Mouse (Mus musculus) G1E (cell line): ENCODE results near the gene Ppp1r13l. TPM values are rescaled to one million over a fixed set of nuclear protein-coding genes. Genes with fewer than 3 reads are reported as not detected.

Source experiments
- ATAC-seq: 2 replicates; pipeline ENCODE4 v1.8.0; 2016; ENCODE audit warnings: mild to moderate bottlenecking; ENCODE audit not compliant: insufficient number of reproducible peaks, poor library complexity, low FRiP score, severe bottlenecking; ENCODE audit errors: extremely low read depth
- DNase-seq: peaks from one replicate; pipeline ENCODE4 v3.0.0; 2012; ENCODE audit warnings: low spot score
- H3K27me3 ChIP-seq: 2 replicates; pipeline ENCODE4 v1.6.1; 2012; ENCODE audit warnings: mild to moderate bottlenecking, low read length, inconsistent platforms; ENCODE audit not compliant: insufficient read depth
- H3K36me3 ChIP-seq: replicated peaks from 2 replicates; pipeline ENCODE3; 2012; ENCODE audit warnings: mild to moderate bottlenecking, inconsistent platforms
- H3K4me1 ChIP-seq: 2 replicates; pipeline ENCODE4 v1.6.1; 2012; ENCODE audit warnings: low read depth, low read length, inconsistent platforms, mixed read lengths; ENCODE audit not compliant: insufficient read depth
- H3K4me3 ChIP-seq: 2 replicates; pipeline ENCODE4 v1.5.1; 2012; ENCODE audit warnings: low read depth, mild to moderate bottlenecking, inconsistent platforms, low read length, moderate library complexity, mixed read lengths
- H3K9me3 ChIP-seq: replicated peaks from 2 replicates; pipeline ENCODE4 v1.6.1; 2012; ENCODE audit warnings: inconsistent platforms
- CTCF ChIP-seq: IDR thresholded peaks from 2 replicates; pipeline ENCODE4 v1.5.1; 2012; ENCODE audit warnings: low read depth, low read length, inconsistent platforms, mixed read lengths
- GATA1 ChIP-seq: IDR thresholded peaks from 2 replicates; pipeline ENCODE4 v1.6.1; 2012; ENCODE audit warnings: borderline replicate concordance, low read length, inconsistent platforms, mixed read lengths
- GATA2 ChIP-seq: IDR thresholded peaks from 2 replicates; pipeline ENCODE4 v1.6.1; 2012; ENCODE audit warnings: low read depth, low read length, inconsistent platforms, borderline replicate concordance
- POLR2AphosphoS5 ChIP-seq: IDR thresholded peaks from 2 replicates; pipeline ENCODE4 v1.6.1; 2012; ENCODE audit warnings: low read depth, low read length, inconsistent platforms; ENCODE audit not compliant: insufficient replicate concordance
- TAL1 ChIP-seq: conservative IDR thresholded peaks from 2 replicates; pipeline ENCODE4 v1.6.1; 2012; ENCODE audit warnings: low read depth, low read length, inconsistent platforms, mixed read lengths
- polyA plus RNA-seq: library from polyadenylated mRNA; stranded (reverse); fragments of >175 nt; gene quantifications from 2 replicates; pipeline ENCODE4 v1.2.3, GENCODE M21; 2012
- total RNA-seq, 2 experiments: library from RNA; stranded (forward) in 1 of 2; stranded (reverse) in 1 of 2; fragments of 200-1000 nt in 1 of 2; fragments of >200 nt in 1 of 2; fragmentation: Nextera tagmentation in 1 of 2; gene quantifications; 2 replicates each; pipeline ENCODE4 v1.2.3; 2014 to 2017

Gene Ppp1r13l
- total and polyA plus RNA-seq, 3 experiments = 1.1 to 32.9 (median 15.2) TPM

- TF ChIP-seq POLR2AphosphoS5 = no peak
- no peak for TF ChIP-seq CTCF
- no peak for TF ChIP-seq GATA1
- no peak for TF ChIP-seq TAL1
- no peak for TF ChIP-seq GATA2
- no peak for ATAC-seq
- DNase-seq = no peak
- peaks cover 6% of the 10 kb centered on the region for H3K4me1 ChIP-seq
- no peak overlapping the region for H3K4me3 ChIP-seq
- no peaks in the 10 kb centered on the region for H3K36me3 ChIP-seq
- H3K9me3 ChIP-seq = 0 out of 2 replicates have a peak, but pooled peaks cover 3% of the 10 kb centered on the region
- H3K27me3 ChIP-seq = peaks cover 58% of the 10 kb centered on the region
Observed at GRCm38 (mm10) chr7:19411783-19412182, 52.2 kb downstream of the Ppp1r13l start.

GRCm38 (mm10) chr7:19413525-19413924 lies 54.0 kb downstream of the Ppp1r13l start:
- no peaks in the 10 kb centered on the region for H3K36me3 ChIP-seq
- DNase-seq (no peak), ATAC-seq (no peak)
- no peak overlapping the region for H3K4me3 ChIP-seq
- H3K9me3 ChIP-seq = 0 out of 2 replicates have a peak, but pooled peaks cover 3% of the 10 kb centered on the region
- no peak for TF ChIP-seq TAL1
- H3K4me1 ChIP-seq = peaks cover 6% of the 10 kb centered on the region
- peaks cover 49% of the 10 kb centered on the region for H3K27me3 ChIP-seq

DNA sequence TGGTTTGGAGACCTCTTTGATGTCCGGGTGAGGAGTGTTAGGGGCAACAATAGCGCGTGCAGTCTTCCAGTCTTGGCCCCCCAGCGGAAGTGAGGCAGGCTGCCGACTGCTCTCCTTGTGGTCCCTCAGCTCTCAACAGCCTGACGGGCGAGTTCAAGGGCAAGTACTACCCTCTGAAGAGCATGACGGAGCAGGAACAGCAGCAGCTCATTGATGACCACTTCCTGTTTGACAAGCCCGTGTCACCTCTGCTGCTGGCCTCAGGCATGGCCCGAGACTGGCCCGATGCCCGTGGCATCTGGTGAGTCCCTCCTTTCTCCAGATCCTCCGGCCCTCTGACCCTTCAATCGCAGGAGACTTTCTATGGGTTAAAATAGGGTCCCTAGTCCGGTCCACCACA lies 57.0 kb downstream of the Ppp1r13l start:
- no peak for DNase-seq
- Histone ChIP-seq H3K9me3 (0 out of 2 replicates have a peak, but pooled peaks cover 3% of the 10 kb centered on the region), H3K4me1 (peaks cover 21% of the 10 kb centered on the region), H3K36me3 (no peaks in the 10 kb centered on the region), H3K27me3 (peaks cover 46% of the 10 kb centered on the region), H3K4me3 (no peak overlapping the region)
- no peak for ATAC-seq
- TF ChIP-seq POLR2AphosphoS5 = no peak
- TF ChIP-seq CTCF = no peak
- TF ChIP-seq GATA2 = no peak
- no peak for TF ChIP-seq GATA1
- TF ChIP-seq TAL1 = no peak

DNA sequence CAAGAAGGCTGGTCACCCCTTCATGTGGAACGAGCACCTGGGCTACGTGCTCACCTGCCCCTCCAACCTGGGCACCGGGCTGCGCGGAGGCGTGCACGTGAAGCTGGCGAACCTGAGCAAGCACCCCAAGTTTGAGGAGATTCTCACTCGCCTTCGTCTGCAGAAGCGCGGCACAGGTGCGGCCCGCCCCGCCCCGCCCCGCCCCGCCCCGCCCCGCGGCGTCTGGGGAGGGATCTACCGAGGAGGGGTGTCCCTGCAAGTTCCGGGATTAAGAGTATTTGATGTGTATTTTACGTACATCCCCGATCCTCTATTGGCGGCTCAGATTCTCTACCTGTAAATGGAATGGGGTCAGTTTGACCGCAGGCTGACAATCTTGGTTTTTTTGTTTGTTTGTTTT lies 60.6 kb downstream of the Ppp1r13l start:
- DNase-seq = no peak
- TF ChIP-seq POLR2AphosphoS5 = no peak
- no peak for TF ChIP-seq TAL1
- TF ChIP-seq GATA2 = no peak
- no peak for TF ChIP-seq GATA1
- no peak for TF ChIP-seq CTCF
- H3K27me3 ChIP-seq = peaks cover 28% of the 10 kb centered on the region
- peaks cover under 1% of the 10 kb centered on the region for H3K36me3 ChIP-seq
- no peak overlapping the region; the same call in 1 of the 2 replicates for H3K4me3 ChIP-seq
- H3K9me3 ChIP-seq = no peaks in the 10 kb centered on the region
- ATAC-seq = no peak
- H3K4me1 ChIP-seq = peaks cover 22% of the 10 kb centered on the region

DNA sequence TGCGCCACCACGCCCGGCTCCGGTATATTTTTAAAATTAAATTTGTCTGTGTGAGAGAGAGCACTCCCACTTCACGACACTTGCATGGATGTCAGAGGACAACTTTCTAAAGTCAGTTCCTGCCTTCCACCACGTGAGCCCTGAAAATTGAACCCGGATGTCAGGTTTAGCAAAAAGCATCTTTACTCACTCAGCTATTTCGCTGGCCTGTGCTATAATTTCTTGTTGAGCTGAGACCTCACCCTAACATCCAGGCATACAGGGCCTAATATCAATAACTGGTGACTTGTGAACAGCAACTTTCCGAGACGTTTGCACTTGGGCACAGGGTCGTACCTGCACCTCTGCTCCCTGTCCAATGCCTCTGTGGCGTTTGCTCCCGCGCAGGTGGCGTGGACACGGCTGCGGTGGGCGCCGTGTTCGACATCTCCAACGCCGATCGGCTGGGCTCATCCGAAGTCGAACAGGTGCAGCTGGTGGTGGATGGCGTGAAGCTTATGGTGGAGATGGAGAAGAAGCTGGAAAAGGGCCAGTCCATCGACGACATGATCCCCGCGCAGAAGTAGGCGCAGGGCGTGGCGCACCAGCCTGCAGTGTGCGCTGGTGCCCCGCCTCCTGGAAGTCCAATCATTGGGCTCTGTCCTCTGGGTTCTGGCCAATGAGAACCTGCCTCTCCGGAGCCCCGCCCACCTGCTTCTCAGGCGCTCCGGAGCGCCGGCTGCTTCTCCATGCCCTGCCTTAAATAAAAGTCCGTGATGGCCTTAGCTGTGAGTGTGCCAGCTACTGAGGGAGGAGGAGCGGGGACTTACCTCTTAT lies 61.5 kb downstream of the Ppp1r13l start:
- peak; percentile 89 for ATAC-seq
- Histone ChIP-seq H3K9me3 (no peaks in the 10 kb centered on the region), H3K4me1 (peaks cover 19% of the 10 kb centered on the region), H3K4me3 (peak overlapping the region; percentile 60; the same call in 1 of the 2 replicates), H3K27me3 (peaks cover 23% of the 10 kb centered on the region), H3K36me3 (peaks cover 10% of the 10 kb centered on the region)
- peak; percentile 81 for DNase-seq
- TF ChIP-seq GATA2 = no peak
- no peak for TF ChIP-seq POLR2AphosphoS5
- TF ChIP-seq CTCF = no peak
- TF ChIP-seq GATA1 = no peak
- no peak for TF ChIP-seq TAL1

DNA sequence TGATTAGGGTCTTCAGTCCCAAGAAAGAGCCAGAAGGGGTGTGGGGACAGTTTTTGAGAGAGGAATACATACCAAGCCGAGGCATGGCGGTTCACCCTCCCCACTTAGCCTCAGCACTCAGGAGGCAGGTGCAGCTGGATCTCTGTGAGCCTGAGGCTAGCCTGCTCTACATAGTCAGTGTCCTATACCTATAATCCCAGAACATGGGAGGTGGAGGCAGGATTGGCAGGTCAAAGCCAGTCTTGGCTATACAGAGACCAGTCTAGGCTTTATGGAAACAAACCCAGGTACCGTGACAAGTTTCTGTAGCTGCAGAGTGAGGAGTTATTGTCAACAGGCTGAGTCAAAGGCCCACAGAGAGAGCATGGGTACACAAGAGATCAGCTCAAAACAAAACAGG lies 63.5 kb downstream of the Ppp1r13l start:
- no peak for TF ChIP-seq GATA2
- TF ChIP-seq POLR2AphosphoS5 = no peak
- TF ChIP-seq CTCF = no peak
- TF ChIP-seq GATA1 = no peak
- no peak for TF ChIP-seq TAL1
- Histone ChIP-seq H3K9me3 (no peaks in the 10 kb centered on the region), H3K4me1 (peaks cover 18% of the 10 kb centered on the region), H3K4me3 (no peak overlapping the region), H3K27me3 (peaks cover 17% of the 10 kb centered on the region; the same call in 1 of the 2 replicates), H3K36me3 (peaks cover 29% of the 10 kb centered on the region)
- DNase-seq = no peak
- ATAC-seq = no peak

GRCm38 (mm10) chr7:19424051-19424450 lies 64.5 kb downstream of the Ppp1r13l start:
- ATAC-seq = no peak
- Histone ChIP-seq H3K27me3 (peaks cover 15% of the 10 kb centered on the region; the same call in 1 of the 2 replicates), H3K36me3 (peaks cover 38% of the 10 kb centered on the region), H3K4me1 (peaks cover 18% of the 10 kb centered on the region), H3K4me3 (no peak overlapping the region), H3K9me3 (no peaks in the 10 kb centered on the region)
- no peak for DNase-seq
- no peak for TF ChIP-seq GATA1
- no peak for TF ChIP-seq CTCF
- TF ChIP-seq POLR2AphosphoS5 = no peak
- TF ChIP-seq GATA2 = no peak
- TF ChIP-seq TAL1 = no peak
